Mouse (Mus musculus) stomach, postnatal 0 days (tissue): Measurements from ENCODE around the gene Wdcp.

Experiments
- CTCF ChIP-seq: IDR thresholded peaks from 2 replicates; pipeline ENCODE4 v1.5.1; 2016; ENCODE audit warnings: antibody characterized with exemption, low read depth, mild to moderate bottlenecking, moderate library complexity
- EP300 ChIP-seq: optimal IDR thresholded peaks from 2 replicates; pipeline ENCODE3; 2016; ENCODE audit warnings: antibody characterized with exemption

GRCm38 (mm10) chr12:4863654-4864337 lies 20.7 kb downstream of the Wdcp start:
- TF ChIP-seq CTCF = no peak
- TF ChIP-seq EP300 = no peak
